Mouse (Mus musculus) liver, postnatal 0 days (tissue): ENCODE data around the gene Tbc1d12. TPM values are rescaled to one million over a fixed set of nuclear protein-coding genes. Genes with fewer than 3 reads are reported as not detected.

Experiments used
- ATAC-seq: fragments of 200-750 bp; cut with Nextera tagmentation; 2 replicates; pipeline ENCODE4 v1.8.0; 2017; ENCODE audit warnings: mild to moderate bottlenecking, moderate library complexity
- DNase-seq: peaks from one replicate; pipeline ENCODE4 v3.0.0-alpha.2; 2016
- H3K27ac ChIP-seq: fragments of 300-500 bp; sonication (generic); 2 replicates; pipeline ENCODE4 v1.5.1; 2014; ENCODE audit warnings: antibody characterized with exemption, moderate library complexity, mild to moderate bottlenecking, low read depth
- H3K27me3 ChIP-seq: fragments of 300-500 bp; sonication (generic); 2 replicates; pipeline ENCODE4 v1.6.1; 2014; ENCODE audit warnings: low read length, control low read depth, mixed read lengths; ENCODE audit not compliant: insufficient read depth
- H3K36me3 ChIP-seq: fragments of 300-500 bp; sonication (generic); replicated peaks from 2 replicates; pipeline ENCODE4 v1.6.1; 2014; ENCODE audit warnings: mild to moderate bottlenecking, control low read depth, low read length, moderate library complexity, mixed read lengths; ENCODE audit not compliant: insufficient read depth
- H3K4me1 ChIP-seq: fragments of 300-500 bp; sonication (generic); 2 replicates; pipeline ENCODE4 v1.6.1; 2014; ENCODE audit warnings: antibody characterized with exemption, mild to moderate bottlenecking, control low read depth; ENCODE audit not compliant: insufficient read depth
- H3K4me2 ChIP-seq: fragments of 300-500 bp; sonication (generic); 2 replicates; pipeline ENCODE4 v1.6.1; 2014; ENCODE audit warnings: low read depth, mild to moderate bottlenecking, low read length, moderate library complexity, mixed read lengths
- H3K4me3 ChIP-seq: fragments of 300-500 bp; sonication (generic); 2 replicates; pipeline ENCODE4 v1.5.1; 2014; ENCODE audit warnings: low read depth, low read length
- H3K9ac ChIP-seq: fragments of 300-500 bp; sonication (generic); replicated peaks from 2 replicates; pipeline ENCODE4 v1.6.1; 2014; ENCODE audit warnings: mild to moderate bottlenecking, moderate library complexity
- H3K9me3 ChIP-seq: fragments of 300-500 bp; sonication (generic); 2 replicates; pipeline ENCODE4 v1.6.1; 2016; ENCODE audit warnings: mild to moderate bottlenecking, control low read depth, low read length, mixed read lengths
- CTCF ChIP-seq: sonication (generic); IDR thresholded peaks from 2 replicates; pipeline ENCODE4 v1.5.1; 2016; ENCODE audit warnings: antibody characterized with exemption, low read depth
- EP300 ChIP-seq: IDR thresholded peaks from 2 replicates; pipeline ENCODE4 v1.6.1; 2016; ENCODE audit warnings: antibody characterized with exemption, low read depth, mild to moderate bottlenecking
- WGBS: fragments of 180-500 bp; shearing (Covaris S2); extraction: QIAGEN DNeasy Blood & Tissue Kit; methylation state at CpG from one replicate; pipeline ENCODE4 v1.1.7; 2014; ENCODE audit not compliant: insufficient replicate concordance; 5-methylcytosine and 5-hydroxymethylcytosine counted together
- polyA plus RNA-seq: library from polyadenylated mRNA; unstranded; fragments of >200 nt; fragmentation: Nextera tagmentation; extraction: Ambion mirVana; gene quantifications from 2 replicates; pipeline ENCODE4 v1.2.1, GENCODE M21; 2015

Tbc1d12 gene
- polyA plus RNA-seq, 1 experiment from 2014 or later = 1.0 TPM

- Histone ChIP-seq H3K9ac (peak overlapping the region; percentile 73), H3K4me2 (peak overlapping the region; percentile 89), H3K27ac (no peak overlapping the region; the same call in 1 of the 2 replicates), H3K4me3 (peak overlapping the region; percentile 67), H3K27me3 (no peaks in the 10 kb centered on the region), H3K4me1 (peaks cover 14% of the 10 kb centered on the region), H3K36me3 (peaks cover 17% of the 10 kb centered on the region), H3K9me3 (no peaks in the 10 kb centered on the region)
- 25% methylated on average over 8 of the region's 8 CpGs for WGBS
- TF ChIP-seq EP300 (no peak), CTCF (no peak)
- DNase-seq (no peak), ATAC-seq (no peak)
Measured at GRCm38 (mm10) chr19:38818191-38818590, 18.2 kb upstream of the Tbc1d12 start.

DNA sequence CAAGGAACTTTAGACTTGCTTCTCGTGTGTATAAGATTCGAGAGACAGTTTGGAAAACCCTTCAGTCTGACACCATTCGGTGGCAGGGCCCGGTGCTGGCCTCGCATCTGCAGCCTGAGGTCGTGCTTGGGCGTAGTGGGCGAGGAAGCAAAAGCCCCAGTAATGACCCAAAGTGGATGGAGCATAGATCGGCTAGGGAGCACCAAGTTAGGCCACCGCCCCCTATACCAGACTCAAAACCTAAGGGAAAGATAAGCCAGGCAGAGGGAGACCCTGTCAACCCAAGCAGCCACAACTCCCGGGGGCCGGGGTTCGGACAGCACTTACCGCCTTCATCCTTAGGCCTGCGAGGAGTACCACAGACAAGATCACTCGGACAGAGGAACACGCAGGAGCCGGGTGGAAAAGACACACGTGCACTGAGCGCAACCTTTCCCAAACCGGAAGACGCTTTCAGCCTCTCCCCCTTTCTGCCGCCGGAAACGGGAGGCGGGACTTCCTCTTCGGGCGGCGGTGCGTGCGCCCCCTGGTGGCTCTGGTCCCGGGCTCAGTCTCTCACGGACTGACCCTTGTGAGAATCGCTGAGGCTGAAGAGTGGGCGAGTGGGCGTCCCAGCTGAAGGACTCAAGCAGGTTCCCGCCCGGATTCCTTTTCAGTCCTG lies 17.5 kb upstream of the Tbc1d12 start, which contains the start of gene Noc3l:
TSS of gene Noc3l (minus strand) at position 472 of the 661 bp plus-strand sequence.
- peaks cover 14% of the 10 kb centered on the region for H3K4me1 ChIP-seq
- H3K36me3 ChIP-seq = peaks cover 14% of the 10 kb centered on the region
- peak within 1 kb of the TSS; percentile 78 for H3K27ac ChIP-seq
- DNase-seq = peak; percentile 96
- no peaks in the 10 kb centered on the region for H3K27me3 ChIP-seq
- H3K4me2 ChIP-seq = peak within 1 kb of the TSS; percentile 89
- H3K4me3 ChIP-seq = peak within 1 kb of the TSS; percentile 67
- H3K9me3 ChIP-seq = no peaks in the 10 kb centered on the region
- under 1% methylated on average over 33 of the region's 38 CpGs for WGBS
- peak within 1 kb of the TSS; percentile 73 for H3K9ac ChIP-seq
- TF ChIP-seq EP300 (0 out of 2 replicates have a peak, but pooled peaks have one; percentile 50), CTCF (peak; percentile 100)
- ATAC-seq = peak; percentile 94

DNA sequence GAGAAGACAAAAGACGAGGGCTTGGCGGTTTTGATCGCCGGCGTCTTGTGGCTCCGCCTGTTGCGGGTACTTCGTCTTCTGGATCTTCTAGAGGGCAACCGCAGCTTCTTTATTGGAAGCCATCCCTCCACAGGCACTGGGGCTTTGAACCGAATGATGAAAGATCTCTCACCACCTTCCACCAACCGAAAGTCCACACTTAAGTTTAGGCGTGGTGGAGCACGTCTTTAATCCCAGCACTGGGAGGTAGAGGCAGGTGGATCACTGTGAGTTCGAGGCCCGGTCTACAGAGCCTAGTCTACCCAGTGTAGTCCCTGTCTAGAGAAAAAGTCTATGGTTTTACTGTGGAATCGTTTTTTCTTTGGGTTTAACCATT lies 17.0 kb upstream of the Tbc1d12 start:
- Histone ChIP-seq H3K27me3 (no peaks in the 10 kb centered on the region), H3K9ac (peak overlapping the region; percentile 73), H3K4me3 (peak overlapping the region; percentile 67), H3K27ac (peak overlapping the region; percentile 78), H3K4me2 (peak overlapping the region; percentile 89), H3K9me3 (no peaks in the 10 kb centered on the region), H3K4me1 (peaks cover 14% of the 10 kb centered on the region), H3K36me3 (peaks cover 9% of the 10 kb centered on the region)
- peak; percentile 57 for ATAC-seq
- 9% methylated on average over 16 of the region's 16 CpGs for WGBS
- no peak for DNase-seq
- no peak for TF ChIP-seq EP300

DNA sequence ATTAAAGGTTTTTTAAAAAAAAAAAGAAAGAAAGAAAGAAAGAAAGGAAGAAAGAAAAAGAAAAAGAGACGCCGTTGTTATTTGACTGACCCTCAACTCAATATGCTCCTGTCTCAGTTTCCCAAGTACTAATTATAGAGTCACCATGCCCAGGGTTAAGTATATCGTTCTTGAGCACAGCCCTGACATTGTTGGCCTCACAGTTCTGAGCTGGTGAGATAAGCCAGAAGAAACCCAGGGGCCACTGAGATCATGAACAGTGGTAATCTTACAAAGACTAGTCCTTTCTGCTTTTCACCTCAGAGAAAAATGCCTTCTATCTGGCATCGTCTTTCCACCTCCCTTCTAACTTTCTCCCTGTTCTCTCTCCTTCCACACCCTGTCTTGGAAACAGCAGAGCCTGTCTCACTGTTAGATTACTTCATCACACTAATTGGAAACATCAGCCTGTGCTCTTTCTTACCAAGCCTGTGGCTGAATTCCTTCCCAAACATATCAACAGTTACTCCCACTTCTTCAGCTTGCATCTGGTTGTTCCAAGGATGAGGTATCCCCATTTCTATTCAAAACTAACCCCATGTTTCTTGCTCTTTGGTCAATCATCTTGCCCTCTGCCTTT lies 16.1 kb upstream of the Tbc1d12 start:
- Histone ChIP-seq H3K4me1 (peaks cover 14% of the 10 kb centered on the region), H3K27ac (peak overlapping the region; percentile 78), H3K4me3 (peak overlapping the region; percentile 67), H3K9me3 (no peaks in the 10 kb centered on the region), H3K27me3 (no peaks in the 10 kb centered on the region), H3K9ac (peak overlapping the region; percentile 42; the same call in 1 of the 2 replicates), H3K4me2 (peak overlapping the region; percentile 89), H3K36me3 (no peaks in the 10 kb centered on the region)
- 46% methylated on average over 4 of the region's 4 CpGs for WGBS
- ATAC-seq (peak; percentile 78), DNase-seq (peak; percentile 31)
- TF ChIP-seq CTCF = no peak
- TF ChIP-seq EP300 = peak; percentile 93

- Histone ChIP-seq H3K9me3 (no peaks in the 10 kb centered on the region), H3K36me3 (no peaks in the 10 kb centered on the region), H3K4me3 (no peak overlapping the region), H3K4me1 (peaks cover 11% of the 10 kb centered on the region), H3K27me3 (no peaks in the 10 kb centered on the region), H3K27ac (no peak overlapping the region), H3K4me2 (no peak overlapping the region), H3K9ac (no peak overlapping the region)
- TF ChIP-seq EP300 (no peak), CTCF (no peak)
- no peak for ATAC-seq
- 49% methylated on average over 1 of the region's 1 CpGs for WGBS
- DNase-seq = no peak
Measured at GRCm38 (mm10) chr19:38833224-38833623, 3.2 kb upstream of the Tbc1d12 start.

- ATAC-seq (0 out of 2 replicates have a peak, but pooled peaks have one; percentile 0), DNase-seq (no peak)
- H3K4me2 ChIP-seq = peak overlapping the region; percentile 88
- TF ChIP-seq CTCF (no peak), EP300 (no peak)
- H3K4me1 ChIP-seq = peaks cover 11% of the 10 kb centered on the region
- H3K27me3 ChIP-seq = no peaks in the 10 kb centered on the region
- H3K9ac ChIP-seq = peak overlapping the region; percentile 89
- H3K27ac ChIP-seq = peak overlapping the region; percentile 92
- 19% methylated on average over 10 of the region's 10 CpGs for WGBS
- no peaks in the 10 kb centered on the region for H3K9me3 ChIP-seq
- H3K36me3 ChIP-seq = no peaks in the 10 kb centered on the region
- peak overlapping the region; percentile 91 for H3K4me3 ChIP-seq
Measured at GRCm38 (mm10) chr19:38836084-38836437, 318 bp upstream of the Tbc1d12 start.
